Mouse (Mus musculus) leukemia stem cell, adult 10-12 weeks (primary cell): ENCODE results near the gene Efna1. TPM values are rescaled to one million over a fixed set of nuclear protein-coding genes. Genes with fewer than 3 reads are reported as not detected.

Source experiments
- polyA plus RNA-seq: library from polyadenylated mRNA; stranded (reverse); fragments of >175 nt; gene quantifications from 2 replicates; pipeline ENCODE4 v1.2.3, GENCODE M21; 2012; ENCODE audit warnings: low replicate concordance

The Efna1 gene
- polyA plus RNA-seq, result 0.14 and 1.4 TPM in 2 replicates

GRCm38 (mm10) chr3:89280606-89281511, at the start of gene Efna1:
Efna1 (minus strand) TSS chr3:89281142.

GRCm38 (mm10) chr3:89322514-89323165, 41.7 kb upstream of the Efna1 start, which contains the start of gene Efna3:
Efna3 (minus strand) TSS chr3:89322965.

GRCm38 (mm10) chr3:89270051-89270755, 10.7 kb downstream of the Efna1 start, which contains the start of gene Slc50a1:
Slc50a1 (minus strand) TSS chr3:89270570.

GRCm38 (mm10) chr3:89259076-89259475, 21.9 kb downstream of the Efna1 start, which contains the start of gene Dpm3:
Dpm3 (plus strand) TSS chr3:89259358.

GRCm38 (mm10) chr3:89246261-89247100, 34.5 kb downstream of the Efna1 start, which contains the start of gene Trim46:
Trim46 (minus strand) TSS chr3:89246309.

GRCm38 (mm10) chr3:89245688-89246171, 35.2 kb downstream of the Efna1 start, which contains the start of gene Krtcap2:
Krtcap2 (plus strand) TSS chr3:89245966.

GRCm38 (mm10) chr3:89228836-89229235, 52.1 kb downstream of the Efna1 start, which contains the start of gene Muc1:
Muc1 (plus strand) TSS chr3:89229057.

GRCm38 (mm10) chr3:89226900-89227299, 54.0 kb downstream of the Efna1 start, which contains the start of gene Mtx1:
Mtx1 (minus strand) TSS chr3:89227088.

Other genes starting within 250 kb of the Efna1 start
- 12.2 and 18.4 TPM in 2 replicates for gene Rusc1, start 187.8 kb downstream of the Efna1 start, polyA plus RNA-seq
- gene Gm43738, start 180.0 kb downstream of the Efna1 start, polyA plus RNA-seq, result 1.5 and 5.4 TPM in 2 replicates
- 2.5 and 4.7 TPM in 2 replicates for gene Fdps, start 179.2 kb downstream of the Efna1 start, polyA plus RNA-seq
- 289 and 608 TPM in 2 replicates for gene Pklr, start 145.0 kb downstream of the Efna1 start, polyA plus RNA-seq
- 0.42 and 0.53 TPM in 2 replicates for gene Hcn3, start 120.9 kb downstream of the Efna1 start, polyA plus RNA-seq
- 23.7 and 40.4 TPM in 2 replicates for gene Clk2, start 116.3 kb downstream of the Efna1 start, polyA plus RNA-seq
- gene Scamp3, start 103.7 kb downstream of the Efna1 start, polyA plus RNA-seq, result 198 and 209 TPM in 2 replicates
- 55.0 and 89.5 TPM in 2 replicates for gene Fam189b, start 98.0 kb downstream of the Efna1 start, polyA plus RNA-seq
- gene Gba, start 78.2 kb downstream of the Efna1 start, polyA plus RNA-seq, result 5.4 and 6.8 TPM in 2 replicates
- 0.07 and 0.12 TPM in 2 replicates for gene Thbs3, start 66.0 kb downstream of the Efna1 start, polyA plus RNA-seq
- 448 and 636 TPM in 2 replicates for gene Mtx1, start 54.1 kb downstream of the Efna1 start, polyA plus RNA-seq
- 0.77 TPM in 1 of 2 replicates, not detected in the other for gene Muc1, start 52.1 kb downstream of the Efna1 start, polyA plus RNA-seq
- gene Krtcap2, start 35.2 kb downstream of the Efna1 start, polyA plus RNA-seq, result 48.3 and 213 TPM in 2 replicates
- gene Trim46, start 34.8 kb downstream of the Efna1 start, polyA plus RNA-seq, result 2.6 and 5.4 TPM in 2 replicates
- gene Dpm3, start 21.8 kb downstream of the Efna1 start, polyA plus RNA-seq, result 175 and 302 TPM in 2 replicates
- gene Slc50a1, start 10.6 kb downstream of the Efna1 start, polyA plus RNA-seq, result 10.0 and 13.3 TPM in 2 replicates
- not detected in 2 replicates for gene Efna3, start 41.8 kb upstream of the Efna1 start, polyA plus RNA-seq
- 0.39 and 0.50 TPM in 2 replicates for gene Efna4, start 56.9 kb upstream of the Efna1 start, polyA plus RNA-seq
- 28.1 and 30.7 TPM in 2 replicates for gene Adam15, start 68.9 kb upstream of the Efna1 start, polyA plus RNA-seq
- gene Dcst2, start 80.8 kb upstream of the Efna1 start, polyA plus RNA-seq, result not detected in 2 replicates
- gene Dcst1, start 84.1 kb upstream of the Efna1 start, polyA plus RNA-seq, result not detected in 2 replicates
- gene Zbtb7b, start 113.6 kb upstream of the Efna1 start, polyA plus RNA-seq, result 48.8 and 81.5 TPM in 2 replicates
- gene Lenep, start 121.7 kb upstream of the Efna1 start, polyA plus RNA-seq, result not detected in 2 replicates
- gene Flad1, start 130.7 kb upstream of the Efna1 start, polyA plus RNA-seq, result 6.2 and 29.0 TPM in 2 replicates
- gene Cks1b, start 137.2 kb upstream of the Efna1 start, polyA plus RNA-seq, result 26.6 and 26.7 TPM in 2 replicates
- gene Shc1, start 137.3 kb upstream of the Efna1 start, polyA plus RNA-seq, result 159 TPM in 2 replicates
- gene Pygo2, start 149.1 kb upstream of the Efna1 start, polyA plus RNA-seq, result 423 and 488 TPM in 2 replicates
- 12.7 and 17.4 TPM in 2 replicates for gene Pbxip1, start 155.6 kb upstream of the Efna1 start, polyA plus RNA-seq
- 1.3 and 13.0 TPM in 2 replicates for gene Pmvk, start 173.4 kb upstream of the Efna1 start, polyA plus RNA-seq
- 0.07 TPM in 1 of 2 replicates, not detected in the other for gene Kcnn3, start 239.0 kb upstream of the Efna1 start, polyA plus RNA-seq